Mouse (Mus musculus) spleen, adult 2 months (tissue): Measurements from ENCODE around the gene Mapk8ip1. TPM values are rescaled to one million over a fixed set of nuclear protein-coding genes. Genes with fewer than 3 reads are reported as not detected.

ENCODE experiments used
- DNase-seq, 2 experiments: peaks; one replicate each; pipeline versions ENCODE4 v3.0.0 to v3.0.0-alpha.2; 2012 to 2021; ENCODE audit warnings: low spot score in 2 of 2, low read depth in 1 of 2
- H3K27ac ChIP-seq: fragments of 200-500 bp; 2 replicates; pipeline ENCODE4 v1.5.1; 2012; ENCODE audit warnings: low read length, inconsistent platforms; ENCODE audit not compliant: insufficient read depth
- H3K27me3 ChIP-seq: fragments of 200-500 bp; 2 replicates; pipeline ENCODE4 v1.6.1; 2012; ENCODE audit warnings: mild to moderate bottlenecking, moderate library complexity, low read length, inconsistent platforms; ENCODE audit not compliant: control insufficient read depth, insufficient read depth
- H3K36me3 ChIP-seq: fragments of 200-500 bp; 2 replicates; pipeline ENCODE4 v1.6.1; 2012; ENCODE audit warnings: mild to moderate bottlenecking, low read length, inconsistent platforms; ENCODE audit not compliant: control insufficient read depth, insufficient read depth
- H3K4me1 ChIP-seq: fragments of 200-500 bp; 2 replicates; pipeline ENCODE4 v1.6.1; 2011; ENCODE audit warnings: inconsistent platforms; ENCODE audit not compliant: control insufficient read depth, insufficient read depth, insufficient read length
- H3K4me3 ChIP-seq: fragments of 200-500 bp; 2 replicates; pipeline ENCODE4 v1.5.1; 2011; ENCODE audit warnings: mild to moderate bottlenecking, inconsistent platforms; ENCODE audit not compliant: insufficient read depth, insufficient read length; ENCODE audit errors: extremely low read depth
- CTCF ChIP-seq: fragments of 200-500 bp; IDR thresholded peaks from 2 replicates; pipeline ENCODE4 v1.5.1; 2011; ENCODE audit warnings: mild to moderate bottlenecking, inconsistent platforms; ENCODE audit not compliant: insufficient read depth, insufficient read length, insufficient replicate concordance; ENCODE audit errors: extremely low read depth
- POLR2A ChIP-seq: fragments of 200-500 bp; IDR thresholded peaks from 2 replicates; pipeline ENCODE4 v1.6.1; 2011; ENCODE audit warnings: low read depth, low read length, inconsistent platforms
- WGBS: fragments of 180-500 bp; shearing (Covaris S2); methylation state at CpG from one replicate; pipeline ENCODE4 v1.1.7; 2018; 5-methylcytosine and 5-hydroxymethylcytosine counted together
- polyA plus RNA-seq: library from polyadenylated mRNA; depleted of rRNA; stranded (reverse); fragments of >200 nt; gene quantifications from 2 replicates; pipeline ENCODE4 v1.2.3, GENCODE M21; 2012

Mapk8ip1 gene
- polyA plus RNA-seq, 1 experiment = 5.0 TPM

DNA sequence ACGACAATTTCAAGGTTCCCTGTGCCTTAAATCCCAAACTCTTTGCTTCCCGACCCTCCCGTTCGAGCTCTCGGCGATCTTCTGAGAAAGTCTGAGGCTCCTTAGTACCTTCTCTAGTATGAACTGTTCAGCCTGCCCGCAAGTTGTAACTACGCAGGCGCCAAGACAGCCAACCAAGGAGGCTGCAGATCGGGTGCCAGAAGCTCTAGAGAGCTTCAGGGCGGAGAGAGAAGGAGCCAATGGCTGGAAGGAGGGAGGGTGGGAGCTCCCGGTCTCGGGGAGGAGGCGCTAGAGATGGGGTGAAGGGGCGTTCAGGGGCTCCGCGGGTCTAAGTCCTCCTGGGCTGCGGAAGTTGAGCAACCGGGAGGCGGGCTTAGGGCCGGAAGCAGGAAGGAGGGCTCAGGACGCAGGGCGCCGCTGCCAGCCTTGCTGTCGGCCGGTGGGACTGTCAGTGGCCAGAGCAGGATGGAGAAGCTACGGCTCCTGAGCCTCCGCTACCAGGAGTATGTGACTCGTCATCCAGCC, 25.9 kb downstream of the Mapk8ip1 start:
- peak overlapping the region; percentile 76 for H3K27ac ChIP-seq
- H3K27me3 ChIP-seq = peaks cover 7% of the 10 kb centered on the region
- peak; percentile 82 for TF ChIP-seq POLR2A
- no peak for TF ChIP-seq CTCF
- peaks cover 16% of the 10 kb centered on the region for H3K36me3 ChIP-seq
- H3K4me3 ChIP-seq = peak overlapping the region; percentile 90
- H3K4me1 ChIP-seq = peaks cover 18% of the 10 kb centered on the region
- WGBS = under 1% methylated on average over 29 of the region's 29 CpGs
- DNase-seq = peak; percentile 93 to 95

DNA sequence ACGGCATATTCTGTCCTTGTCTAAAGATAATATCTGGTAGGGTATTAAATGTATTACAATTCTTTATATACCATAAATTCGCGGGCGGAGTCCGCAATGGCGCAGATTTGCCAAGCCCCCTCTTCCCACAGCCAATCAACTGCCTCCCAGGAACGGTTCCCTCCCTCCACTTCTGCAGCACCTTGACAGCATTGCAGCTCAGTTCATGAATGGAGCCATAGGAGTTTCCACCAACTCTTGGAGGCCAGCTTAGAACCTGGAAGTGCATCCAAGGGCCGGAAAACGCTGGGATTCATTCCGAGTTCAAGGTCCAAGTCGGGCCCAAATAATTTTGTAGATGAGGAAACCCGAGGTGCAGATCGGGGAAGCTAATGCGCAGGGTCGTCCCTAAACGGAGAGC, 26.5 kb downstream of the Mapk8ip1 start, which contains the start of the genes Pex16 and Large2:
Gene Pex16 (plus strand): TSS at position 163 of the 400 bp plus-strand sequence.
Gene Large2 (minus strand): TSS at position 356 of the 400 bp plus-strand sequence.
- Histone ChIP-seq H3K27ac (peak within 1 kb of the TSS; percentile 76), H3K4me1 (peaks cover 18% of the 10 kb centered on the region), H3K4me3 (peak within 1 kb of the TSS; percentile 90), H3K36me3 (peaks cover 12% of the 10 kb centered on the region), H3K27me3 (peaks cover 11% of the 10 kb centered on the region)
- DNase-seq = peak; percentile 29 to 40
- TF ChIP-seq CTCF (no peak), POLR2A (no peak)
- WGBS = under 1% methylated on average over 16 of the region's 16 CpGs

DNA sequence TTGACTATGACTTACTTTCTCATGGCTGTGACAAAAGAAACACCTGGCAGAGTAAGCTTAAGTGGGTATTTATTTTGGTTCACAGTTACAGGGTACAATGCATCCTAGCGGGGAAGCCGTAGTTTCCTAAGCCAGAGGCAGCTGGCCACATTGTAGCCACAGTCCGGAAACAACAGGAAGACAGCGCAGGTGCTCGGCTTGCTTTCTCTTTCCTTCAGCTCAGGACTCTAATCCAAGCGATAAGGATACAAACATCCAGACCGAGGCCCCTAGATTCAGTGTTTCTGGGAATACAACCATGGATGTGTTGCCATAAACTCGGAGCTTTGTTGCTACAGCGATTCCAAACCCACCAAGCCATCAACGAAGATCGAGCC, 27.6 kb downstream of the Mapk8ip1 start:
- H3K27ac ChIP-seq = no peak overlapping the region
- TF ChIP-seq CTCF = no peak
- TF ChIP-seq POLR2A = no peak
- H3K4me1 ChIP-seq = peaks cover 18% of the 10 kb centered on the region
- 53% methylated on average over 11 of the region's 11 CpGs for WGBS
- peaks cover 11% of the 10 kb centered on the region for H3K27me3 ChIP-seq
- peaks cover 1% of the 10 kb centered on the region for H3K36me3 ChIP-seq
- DNase-seq = no peak
- H3K4me3 ChIP-seq = no peak overlapping the region

DNA sequence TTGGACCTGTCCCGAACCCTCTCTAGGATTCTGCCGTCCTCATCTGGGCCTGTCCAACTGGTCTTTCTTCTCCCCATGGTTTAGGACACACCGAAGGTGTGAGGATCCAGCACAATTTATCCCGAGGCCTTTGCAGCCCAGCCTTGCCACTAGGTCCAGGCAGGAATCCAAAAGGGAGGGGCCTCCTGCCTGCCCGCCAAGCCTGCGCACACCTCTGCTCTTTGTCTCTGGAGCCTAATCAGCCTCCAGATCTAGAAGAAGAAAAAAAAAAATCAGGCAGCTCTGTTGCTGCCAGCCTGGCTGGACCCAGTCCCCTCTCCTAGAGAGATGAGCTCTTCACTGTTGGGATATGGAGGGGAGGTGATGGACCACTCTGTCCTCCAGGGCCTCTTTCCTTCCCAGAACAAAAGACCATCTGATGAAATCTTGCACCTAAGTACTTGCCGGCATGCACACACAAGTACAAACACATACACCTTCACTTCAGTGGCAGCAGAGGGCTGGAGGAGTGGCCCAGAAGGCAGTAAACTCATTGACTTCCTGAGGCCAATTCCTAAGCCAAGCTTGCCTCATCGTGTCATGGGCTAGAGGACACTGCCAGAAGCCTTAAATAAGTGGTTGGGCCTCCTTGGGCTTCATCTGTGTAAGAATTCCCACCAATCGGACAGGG, 28.2 kb downstream of the Mapk8ip1 start:
- no peak overlapping the region for H3K27ac ChIP-seq
- no peak for TF ChIP-seq POLR2A
- H3K36me3 ChIP-seq = no peaks in the 10 kb centered on the region; the same call in 1 of the 2 replicates
- DNase-seq = no peak
- 75% methylated on average over 9 of the region's 9 CpGs for WGBS
- H3K4me1 ChIP-seq = peaks cover 18% of the 10 kb centered on the region
- H3K4me3 ChIP-seq = no peak overlapping the region
- peaks cover 11% of the 10 kb centered on the region for H3K27me3 ChIP-seq

DNA sequence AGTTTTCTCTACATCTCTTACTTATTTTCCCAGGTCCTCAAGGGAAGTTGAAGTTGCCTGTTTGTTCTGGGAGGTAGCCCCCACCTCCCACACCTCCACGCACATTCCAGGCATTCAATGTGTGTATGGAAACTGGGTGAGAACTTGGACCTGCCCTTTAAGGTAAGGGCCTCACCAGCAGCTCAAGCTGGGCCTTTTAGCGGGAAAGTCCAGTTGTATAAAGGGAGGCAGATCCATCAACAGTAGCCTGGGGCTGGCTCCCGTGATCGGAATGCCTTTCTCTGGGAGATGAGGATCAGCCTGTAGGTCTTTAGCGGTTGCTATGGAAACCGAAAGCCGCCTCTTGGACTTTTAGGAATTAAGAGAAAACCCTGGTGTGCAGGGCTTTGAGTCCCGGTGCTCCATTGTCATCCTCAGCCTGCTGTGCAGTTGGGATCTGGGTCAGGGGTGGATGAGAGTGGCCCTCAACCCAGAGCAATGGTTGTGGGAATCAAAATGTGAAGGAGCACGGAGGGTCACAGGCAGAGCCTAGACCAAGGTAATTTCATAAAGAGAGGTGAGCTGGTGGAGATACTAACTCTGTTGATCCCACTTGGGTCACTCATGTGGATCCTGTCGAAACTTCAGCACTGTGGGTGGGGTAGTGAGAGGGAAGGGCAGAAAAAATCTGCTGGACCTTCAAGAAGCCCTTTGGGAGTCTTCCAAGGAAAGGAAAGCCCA, 28.9 kb downstream of the Mapk8ip1 start:
- TF ChIP-seq CTCF (no peak), POLR2A (no peak)
- H3K36me3 ChIP-seq = no peaks in the 10 kb centered on the region
- peaks cover 11% of the 10 kb centered on the region for H3K27me3 ChIP-seq
- WGBS = 89% methylated on average over 10 of the region's 10 CpGs
- no peak for DNase-seq
- no peak overlapping the region for H3K27ac ChIP-seq
- no peak overlapping the region for H3K4me3 ChIP-seq
- H3K4me1 ChIP-seq = peaks cover 18% of the 10 kb centered on the region

DNA sequence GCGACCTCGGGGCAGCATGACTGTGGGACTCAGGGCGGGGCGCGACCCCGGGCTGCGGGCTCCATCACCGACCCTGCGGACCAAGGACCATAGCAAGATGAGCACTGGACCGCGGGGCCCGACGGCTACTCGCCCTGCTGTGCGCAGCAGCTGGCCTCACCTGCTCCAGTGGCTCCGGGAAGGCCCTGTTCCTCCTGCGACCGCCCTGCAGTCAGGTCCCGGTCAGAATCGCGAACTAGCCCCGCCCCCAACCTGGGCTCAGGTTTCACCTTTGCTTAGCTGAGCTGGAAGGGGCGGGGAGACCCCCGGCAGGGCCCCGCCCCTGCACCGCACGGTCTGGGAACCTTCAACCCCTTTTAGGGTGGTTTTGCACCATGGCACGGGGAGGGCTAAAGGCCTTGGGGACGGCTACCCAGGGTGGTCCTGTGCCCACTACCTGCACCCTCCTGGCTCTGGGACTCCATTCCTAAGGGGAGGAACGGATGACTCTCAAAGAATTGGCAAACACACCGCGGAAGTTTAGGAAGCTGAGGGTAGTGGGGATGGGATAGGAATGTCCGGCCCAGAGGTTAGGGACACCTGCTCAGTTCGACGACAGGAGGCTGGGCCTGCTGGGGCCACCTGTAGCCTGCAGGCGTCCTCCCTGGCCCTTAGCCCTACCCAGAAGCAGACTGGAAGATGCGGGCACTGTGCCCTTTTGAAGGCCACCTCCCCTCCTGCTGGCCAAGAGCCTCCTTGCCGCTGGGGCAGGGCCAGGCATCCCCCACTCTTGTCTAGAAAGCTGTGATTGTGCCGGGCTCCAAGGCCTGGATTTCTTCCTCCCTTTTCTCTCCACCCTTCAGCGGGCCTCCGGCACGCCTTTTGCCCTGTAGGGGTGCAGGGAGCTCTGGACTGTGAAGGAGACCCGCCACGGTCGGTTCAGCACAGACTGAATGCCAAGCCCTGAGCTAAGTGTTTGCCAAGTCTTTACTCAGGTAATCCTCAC, 29.9 kb downstream of the Mapk8ip1 start:
- Histone ChIP-seq H3K4me3 (peak overlapping the region; percentile 50), H3K36me3 (no peaks in the 10 kb centered on the region), H3K4me1 (peaks cover 15% of the 10 kb centered on the region), H3K27me3 (peaks cover 11% of the 10 kb centered on the region), H3K27ac (no peak overlapping the region)
- DNase-seq = peak in 1 of 2 experiments; percentile 25
- WGBS = 21% methylated on average over 45 of the region's 45 CpGs
- no peak for TF ChIP-seq POLR2A
- TF ChIP-seq CTCF = no peak
